Mouse (Mus musculus): ENCODE results near the gene Extl1.

Gene Extl1

GRCm38 (mm10) chr4:134391636-134392035, 8.0 kb upstream of the Extl1 start:
- no peak for DNase-seq (ENCODE audit: extremely low spot score)

DNA sequence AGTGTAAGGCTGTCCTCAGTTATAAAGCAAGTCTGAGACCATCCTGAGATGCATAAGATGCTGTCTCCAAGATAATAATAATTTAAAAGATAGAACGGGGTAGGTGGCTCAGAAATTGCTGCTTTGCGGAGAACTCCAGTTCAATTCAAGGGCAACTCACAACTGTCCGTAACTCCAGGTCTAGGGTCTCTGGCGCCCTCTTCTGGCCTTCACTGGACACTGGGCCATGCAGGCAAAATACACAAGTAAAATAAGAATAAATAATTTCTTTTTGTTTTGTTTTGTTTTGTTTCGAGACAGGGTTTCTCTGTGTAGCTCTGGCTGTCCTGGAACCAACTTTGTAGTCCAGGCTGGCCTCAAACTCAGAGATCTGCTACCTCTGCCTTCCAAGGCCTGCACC, 4.7 kb upstream of the Extl1 start:
- DNase-seq (ENCODE audit: extremely low spot score), result peak; percentile 76

DNA sequence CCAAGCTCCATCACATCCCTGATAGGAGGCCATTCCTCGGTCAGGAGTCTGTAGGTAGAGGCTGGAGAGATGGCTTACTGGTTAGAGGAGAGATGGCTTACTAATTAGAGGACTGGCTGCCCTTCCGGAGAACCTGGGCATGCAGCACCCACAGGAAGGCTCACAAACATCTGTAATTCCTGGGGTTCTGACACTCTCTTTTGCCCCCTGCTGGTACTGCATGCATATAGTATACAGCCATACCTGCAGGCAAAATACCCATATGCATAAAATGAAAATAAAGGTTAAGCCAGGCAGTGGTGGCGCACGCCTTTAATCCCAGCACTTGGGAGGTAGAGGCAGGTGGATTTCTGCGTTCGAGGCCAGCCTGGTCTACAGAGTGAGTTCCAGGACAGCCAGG, 3.6 kb upstream of the Extl1 start:
- no peak for DNase-seq (ENCODE audit: extremely low spot score)

DNA sequence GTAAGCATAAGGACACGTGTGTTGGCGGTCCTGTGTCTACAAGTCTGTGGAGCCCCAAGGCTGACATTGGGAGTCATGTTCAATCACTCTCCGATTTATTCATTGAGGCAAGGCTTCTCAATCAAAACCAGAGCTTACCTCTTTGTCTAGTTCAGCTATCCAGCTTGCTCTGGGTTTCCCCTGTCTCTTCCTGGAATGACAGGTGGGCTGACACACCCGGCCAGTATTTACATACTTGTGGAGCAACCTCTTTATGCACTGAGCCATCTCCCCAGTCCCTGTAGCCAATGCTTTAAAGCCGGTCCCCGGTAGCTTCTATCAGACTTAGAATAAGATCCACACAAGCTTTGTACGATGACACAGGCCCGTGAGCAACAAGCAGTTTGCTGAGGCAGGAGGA, 4.1 kb downstream of the Extl1 start:
- DNase-seq (ENCODE audit: extremely low spot score), result no peak

DNA sequence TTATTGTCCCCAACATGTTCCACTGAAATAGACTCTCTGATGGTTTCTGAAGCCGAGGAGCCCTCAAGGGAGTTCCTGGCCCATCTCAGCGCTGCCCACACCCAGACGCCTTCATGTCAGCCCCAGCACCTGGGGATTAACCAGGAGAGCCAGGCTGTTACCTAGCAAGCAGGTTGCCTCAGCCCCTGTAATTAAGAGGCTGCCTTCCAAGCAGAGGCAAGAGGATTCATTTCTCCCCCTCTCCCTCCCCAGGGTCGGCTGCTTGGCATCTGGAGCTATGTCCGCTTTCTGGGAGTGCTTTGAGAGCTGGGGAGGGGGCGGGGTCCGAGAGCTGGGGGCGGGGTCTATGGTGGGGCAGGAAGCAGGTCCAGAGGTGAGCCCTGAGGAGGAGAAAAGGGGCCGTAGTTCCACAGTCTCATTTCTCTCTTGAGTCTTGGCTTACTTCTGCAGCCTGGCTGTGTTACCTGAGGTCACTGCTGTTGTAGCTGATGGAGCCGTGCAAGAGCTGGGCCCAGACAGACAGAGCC, 5.5 kb downstream of the Extl1 start:
- DNase-seq (ENCODE audit: extremely low spot score), result no peak

DNA sequence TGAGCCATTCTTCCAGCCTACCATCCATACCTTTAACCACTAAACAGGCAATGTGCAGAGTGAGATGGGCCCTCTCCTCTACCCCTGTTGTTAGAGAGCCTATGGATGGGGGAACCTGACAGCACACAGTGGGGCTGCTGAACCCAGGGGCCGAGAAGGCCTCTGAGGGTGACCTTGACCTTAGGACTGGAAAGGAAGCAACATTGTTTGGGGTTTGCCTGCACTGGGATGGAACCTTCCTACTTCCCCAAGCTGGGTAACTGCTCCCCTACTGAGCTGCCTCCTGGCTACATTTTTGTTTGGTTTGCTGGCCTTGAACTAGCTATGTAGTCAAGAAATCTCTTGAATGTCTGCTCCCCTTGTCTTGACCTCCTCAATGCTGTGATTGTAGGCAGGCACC, 9.3 kb downstream of the Extl1 start:
- no peak for DNase-seq (ENCODE audit: extremely low spot score)

DNA sequence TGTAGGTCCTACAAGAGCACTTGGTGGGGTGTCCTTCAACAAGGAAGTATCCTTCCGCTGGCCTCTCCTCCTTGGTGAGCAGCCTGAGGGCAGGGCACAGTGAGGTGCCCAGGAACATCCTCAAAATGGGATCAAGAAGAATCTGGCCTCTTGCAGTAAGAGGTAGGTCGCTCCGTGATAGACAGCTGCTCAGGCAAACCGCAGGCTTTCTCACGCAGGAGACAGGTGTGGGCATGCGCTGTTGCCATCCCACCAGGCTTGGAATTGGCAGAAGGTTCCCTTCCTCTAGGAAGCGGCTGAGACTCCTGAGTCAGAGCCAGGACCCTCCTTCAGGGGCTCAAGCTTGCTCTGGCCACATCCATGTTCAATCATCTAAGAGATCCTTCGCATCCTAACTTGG, 10.4 kb downstream of the Extl1 start:
- no peak for DNase-seq (ENCODE audit: extremely low spot score)

DNA sequence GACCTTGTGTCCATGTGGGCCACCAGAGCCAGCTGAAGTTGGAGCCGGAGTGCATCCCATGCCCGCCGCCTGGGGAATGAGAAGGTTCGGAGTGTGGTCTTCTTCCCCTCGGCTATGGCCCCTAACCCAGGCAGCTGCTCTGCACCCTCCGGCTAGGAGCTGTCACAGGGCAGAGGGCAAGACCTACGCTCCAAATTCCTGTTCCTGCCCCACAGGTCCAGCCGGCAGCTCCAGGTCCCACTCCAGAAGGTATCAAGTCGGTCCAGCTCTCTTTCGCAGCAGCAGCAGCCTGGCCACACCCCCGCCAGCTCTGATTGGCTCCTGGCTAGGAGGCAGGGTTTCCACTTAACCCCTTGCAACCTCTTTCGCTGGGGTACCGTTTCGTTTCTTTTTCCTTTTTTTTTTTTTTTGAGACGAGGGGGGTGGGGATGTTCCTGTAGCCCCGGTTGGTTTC, 11.3 kb downstream of the Extl1 start:
- peak; percentile 68 for DNase-seq (ENCODE audit: extremely low spot score)

GRCm38 (mm10) chr4:134371316-134371855, 12.3 kb downstream of the Extl1 start:
- peak; percentile 28 for DNase-seq (ENCODE audit: extremely low spot score)

GRCm38 (mm10) chr4:134370649-134371221, 12.9 kb downstream of the Extl1 start:
- DNase-seq (ENCODE audit: extremely low spot score), result no peak

DNA sequence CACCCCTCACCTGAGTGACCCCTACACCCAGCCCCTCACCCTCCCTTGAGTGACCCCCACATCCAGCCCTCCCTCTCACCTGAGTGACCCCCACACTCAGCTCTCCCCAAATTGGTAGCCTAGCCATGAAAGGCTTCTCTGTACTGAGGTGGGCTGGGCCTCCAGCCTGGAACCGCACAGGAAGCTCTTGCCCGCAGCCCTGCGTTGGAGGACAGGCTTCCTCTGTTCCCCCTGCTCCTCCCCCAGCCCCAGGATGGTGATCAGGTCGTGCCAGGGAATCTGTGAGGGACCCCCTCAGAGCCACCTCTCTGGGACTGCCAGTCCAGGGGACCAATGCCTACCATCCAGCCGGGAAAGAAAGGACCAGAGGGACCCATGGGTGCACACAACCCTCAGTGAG, 18.4 kb downstream of the Extl1 start:
- no peak for DNase-seq (ENCODE audit: extremely low spot score)

DNA sequence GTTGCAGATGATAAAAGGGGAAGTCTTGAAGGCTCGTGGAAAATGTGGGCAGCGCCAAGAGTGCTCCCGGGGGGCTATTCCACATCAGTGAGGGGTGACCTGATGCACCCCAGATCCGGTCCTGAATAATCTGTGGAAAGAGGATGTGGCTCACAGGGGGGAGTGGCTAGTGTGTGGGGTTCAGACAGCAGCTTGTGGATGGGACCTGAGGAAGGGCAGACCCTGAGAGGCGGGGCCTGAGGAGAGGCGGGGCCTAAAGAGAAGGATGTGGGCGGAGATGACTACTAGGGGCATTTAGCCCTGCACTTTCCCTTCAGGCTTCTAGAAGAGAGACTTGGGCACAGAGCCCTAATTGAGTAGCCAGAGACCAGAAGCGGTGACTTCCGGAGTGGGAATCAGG, 21.1 kb downstream of the Extl1 start:
- no peak for DNase-seq (ENCODE audit: extremely low spot score)

GRCm38 (mm10) chr4:134362124-134362523, 21.5 kb downstream of the Extl1 start:
- no peak for DNase-seq (ENCODE audit: extremely low spot score)

DNA sequence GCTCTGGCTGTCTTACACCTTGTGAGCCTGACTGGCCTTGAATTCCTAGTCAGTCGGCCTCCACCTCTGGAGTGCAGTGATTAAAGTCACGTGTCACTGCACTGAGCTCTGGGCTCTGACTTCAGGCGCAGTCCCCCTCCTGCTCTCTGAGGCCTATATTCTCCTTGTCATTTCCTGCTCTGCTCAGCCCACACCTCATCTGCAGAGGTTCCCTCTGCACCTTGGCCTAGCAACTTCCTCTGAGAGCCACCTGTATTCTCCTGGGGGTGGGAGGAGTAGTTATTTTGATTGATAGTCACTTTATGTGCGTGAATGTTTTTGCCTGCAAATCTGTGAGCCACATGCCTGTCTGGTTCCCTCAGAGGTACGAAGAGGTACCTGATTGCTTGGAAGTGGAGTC, 22.4 kb downstream of the Extl1 start:
- no peak for DNase-seq (ENCODE audit: extremely low spot score)

GRCm38 (mm10) chr4:134359649-134360048, 24.0 kb downstream of the Extl1 start:
- no peak for DNase-seq (ENCODE audit: extremely low spot score)

DNA sequence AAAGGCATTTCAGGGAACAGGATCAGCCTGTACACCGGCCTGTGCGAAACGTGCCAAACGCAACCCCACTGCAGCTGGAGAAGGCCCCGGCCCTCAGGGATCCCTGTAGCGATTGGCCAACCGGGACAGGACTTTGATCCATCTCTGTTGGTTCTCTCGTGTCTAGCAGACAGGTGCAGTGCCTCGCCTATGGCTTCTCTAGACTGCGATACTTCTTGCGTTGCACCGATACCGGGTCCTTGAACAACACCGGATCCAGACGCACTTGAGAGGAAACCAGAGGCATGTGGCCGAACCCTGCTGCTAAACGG, 26.2 kb downstream of the Extl1 start:
- no peak for DNase-seq (ENCODE audit: extremely low spot score)

- DNase-seq (ENCODE audit: extremely low spot score), result peak; percentile 61
Observed at GRCm38 (mm10) chr4:134356591-134357460, 26.8 kb downstream of the Extl1 start.

DNA sequence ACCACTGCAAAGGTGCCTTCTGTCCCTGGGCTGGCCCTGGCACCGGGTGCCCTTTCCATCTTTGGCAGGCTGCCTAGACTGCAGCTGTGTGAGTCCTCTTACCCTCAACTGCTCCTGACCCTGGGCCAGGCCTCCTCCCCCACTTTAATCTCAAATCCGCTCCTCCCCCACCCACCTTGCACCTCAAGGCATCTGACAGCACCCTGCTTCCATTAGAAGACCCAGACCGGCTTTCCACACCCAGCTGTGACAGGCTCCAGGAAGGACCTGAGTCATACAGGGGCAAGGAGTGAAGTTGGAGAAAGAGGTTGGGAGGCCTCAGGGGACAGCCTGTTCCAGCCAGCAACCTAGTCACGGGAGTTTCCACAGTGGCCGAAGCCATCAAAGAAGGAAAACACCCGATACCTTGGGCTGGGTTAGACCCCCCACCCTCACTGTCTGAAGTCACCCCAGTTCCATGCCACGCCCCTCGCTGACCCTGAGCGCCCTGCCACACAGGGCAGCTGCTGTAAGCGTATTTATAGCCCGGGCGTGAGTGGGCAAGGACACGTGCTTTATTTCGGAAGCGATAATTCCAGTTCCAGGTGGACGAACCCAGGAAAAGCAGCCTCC, 27.7 kb downstream of the Extl1 start:
- no peak for DNase-seq (ENCODE audit: extremely low spot score)

DNA sequence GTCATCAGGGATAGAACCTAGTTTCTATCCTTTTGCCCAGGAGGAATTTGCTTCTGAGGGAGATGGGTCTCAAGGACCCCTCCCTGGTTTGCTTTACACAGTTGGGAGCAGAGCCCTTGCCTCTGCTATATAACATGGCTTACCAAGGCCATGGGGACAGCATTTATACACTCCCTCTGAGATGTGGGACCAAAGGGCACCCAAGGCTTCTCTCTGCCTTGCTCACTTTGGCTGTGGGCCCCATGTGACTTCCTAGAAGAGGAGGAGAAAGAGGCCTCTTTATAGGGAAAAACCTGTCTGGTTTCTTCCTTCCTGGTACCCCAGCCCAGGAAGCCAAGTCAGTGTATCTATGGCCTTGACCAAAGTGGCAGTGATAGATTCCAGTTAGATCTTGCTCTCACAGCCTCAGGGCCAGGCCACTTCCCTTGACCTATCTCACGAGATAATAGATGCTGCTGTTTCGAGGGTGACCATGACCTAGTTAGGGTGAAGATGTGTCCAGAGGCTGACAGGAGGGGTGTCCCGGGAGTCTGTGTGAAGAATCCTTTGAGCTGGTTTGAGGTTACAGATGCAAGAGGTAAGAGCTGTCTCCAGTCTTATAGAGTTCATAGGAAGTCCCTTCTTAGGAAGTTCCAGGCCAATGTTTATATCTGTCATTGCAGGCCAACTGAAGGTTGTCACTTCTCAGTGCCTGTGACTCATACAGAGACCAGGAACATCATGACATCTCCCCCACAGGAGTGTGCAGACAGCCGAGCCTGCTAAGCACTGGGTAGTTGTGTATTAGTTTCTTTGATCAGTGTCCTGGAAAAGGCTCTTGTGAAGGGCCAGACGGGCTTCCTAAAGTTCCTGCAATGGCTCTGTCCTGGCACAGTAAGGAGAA, 29.9 kb downstream of the Extl1 start:
- no peak for DNase-seq (ENCODE audit: extremely low spot score)

DNA sequence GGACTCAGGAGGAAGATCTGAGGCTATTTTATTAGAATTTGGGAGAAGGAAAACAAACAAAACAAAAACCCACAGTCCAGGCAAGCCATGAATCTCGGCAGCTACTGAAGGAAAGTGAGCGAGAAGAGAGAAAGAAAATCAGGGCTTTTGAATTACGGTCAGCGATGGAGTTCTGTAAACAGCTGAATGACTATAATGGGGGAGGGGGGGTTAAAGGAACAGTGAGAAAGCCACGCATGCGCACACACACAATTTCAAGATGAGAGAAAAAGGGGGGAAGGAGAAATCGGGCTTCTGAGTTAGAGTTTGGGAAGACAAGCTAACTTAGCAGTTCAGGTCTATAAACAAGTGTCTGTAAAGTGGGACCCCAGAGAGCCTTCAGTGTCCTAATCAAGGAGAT, 30.7 kb downstream of the Extl1 start:
- DNase-seq (ENCODE audit: extremely low spot score), result no peak

GRCm38 (mm10) chr4:134352261-134352707, 31.4 kb downstream of the Extl1 start:
- DNase-seq (ENCODE audit: extremely low spot score), result no peak

Data from embryo, embryonic 9.5 days (tissue).